Mouse (Mus musculus) heart, adult 2 months (tissue): Measurements from ENCODE around the gene D13Ertd608e. TPM values are rescaled to one million over a fixed set of nuclear protein-coding genes. Genes with fewer than 3 reads are reported as not detected.
"Not testable (repeated sequence)": the region's sequence is repeated elsewhere in the genome, so short reads cannot be mapped to it uniquely, and the experiment has no call there.

Experiments used
- DNase-seq, 2 experiments: peaks; one replicate each; pipeline ENCODE4 v3.0.0; 2021
- H3K27ac ChIP-seq: fragments of 200-600 bp; 2 replicates; pipeline ENCODE4 v1.8.1; 2022
- H3K27me3 ChIP-seq: fragments of 200-500 bp; 2 replicates; pipeline ENCODE4 v1.6.1; 2012; ENCODE audit warnings: mild to moderate bottlenecking, low read length, inconsistent platforms, mixed read lengths; ENCODE audit not compliant: control insufficient read depth, insufficient read depth
- H3K36me3 ChIP-seq: fragments of 200-500 bp; 2 replicates; pipeline ENCODE4 v1.6.1; 2012; ENCODE audit warnings: low read length, inconsistent platforms; ENCODE audit not compliant: control insufficient read depth, insufficient read depth
- H3K4me1 ChIP-seq: fragments of 200-500 bp; 2 replicates; pipeline ENCODE4 v1.6.1; 2011; ENCODE audit warnings: low read length; ENCODE audit not compliant: control insufficient read depth, insufficient read depth
- H3K4me3 ChIP-seq: fragments of 200-600 bp; 2 replicates; pipeline ENCODE4 v1.8.1; 2022
- H3K79me2 ChIP-seq: fragments of 200-500 bp; replicated peaks from 2 replicates; pipeline ENCODE4 v1.6.1; 2012; ENCODE audit warnings: mild to moderate bottlenecking, inconsistent platforms, low read length, moderate library complexity, mixed read lengths; ENCODE audit not compliant: control insufficient read depth, insufficient read depth
- H3K9ac ChIP-seq: fragments of 200-500 bp; 2 replicates; pipeline ENCODE4 v1.6.1; 2012; ENCODE audit warnings: low read depth, mild to moderate bottlenecking, control low read depth, inconsistent platforms, low read length, mixed read lengths
- CTCF ChIP-seq: fragments of 200-600 bp; IDR thresholded peaks from 2 replicates; pipeline ENCODE4 v1.8.1; 2022; ENCODE audit warnings: antibody characterized with exemption, mild to moderate bottlenecking, moderate library complexity
- WGBS: fragments of 180-500 bp; shearing (Covaris S2); methylation state at CpG from one replicate; pipeline ENCODE4 v1.1.7; 2018; 5-methylcytosine and 5-hydroxymethylcytosine counted together
- intact Hi-C: fragments of 180-260 bp; cut with DNase I; formaldehyde crosslinking; loops from one replicate; pipeline ENCODE4 v1.15.1; 2025
- polyA plus RNA-seq: library from polyadenylated mRNA; depleted of rRNA; stranded (reverse); fragments of >200 nt; gene quantifications from 2 replicates; pipeline ENCODE4 v1.2.3, GENCODE M21; 2012; rRNA removed
- total RNA-seq, 2 experiments: library from RNA; stranded (reverse); gene quantifications; 2 replicates each; pipeline ENCODE4 v1.2.3; 2021

Gene D13Ertd608e
- total and polyA plus RNA-seq, 3 experiments = not detected

- peak; percentile 56 for TF ChIP-seq CTCF
- H3K36me3 ChIP-seq, intact Hi-C loops, H3K27ac ChIP-seq, H3K4me1 ChIP-seq, H3K9ac ChIP-seq, H3K27me3 ChIP-seq, H3K79me2 ChIP-seq: not testable (repeated sequence)
- WGBS = 9% methylated on average over 23 of the region's 23 CpGs
- DNase-seq = peak; percentile 32 to 42
- H3K4me3 ChIP-seq = peak overlapping the region; percentile 16; the same call in 1 of the 2 replicates
Observed at GRCm38 (mm10) chr13:119836324-119836811, 562 bp downstream of the D13Ertd608e start.

GRCm38 (mm10) chr13:119837719-119838337 is 2.0 kb downstream of the D13Ertd608e start:
- H3K36me3 ChIP-seq, H3K79me2 ChIP-seq, H3K9ac ChIP-seq, H3K4me3 ChIP-seq, H3K27me3 ChIP-seq, H3K4me1 ChIP-seq, H3K27ac ChIP-seq, intact Hi-C loops: not testable (repeated sequence)
- TF ChIP-seq CTCF = peak; percentile 36
- WGBS = 7% methylated on average over 14 of the region's 23 CpGs
- DNase-seq = peak; percentile 9 to 27

GRCm38 (mm10) chr13:119839982-119840381 is 4.2 kb downstream of the D13Ertd608e start:
- H3K27ac ChIP-seq, H3K4me1 ChIP-seq, intact Hi-C loops, H3K9ac ChIP-seq, H3K79me2 ChIP-seq, DNase-seq, H3K27me3 ChIP-seq, H3K4me3 ChIP-seq, H3K36me3 ChIP-seq: not testable (repeated sequence)
- WGBS = 24% methylated on average over 6 of the region's 6 CpGs

- no CpG with 5 or more reads among the region's 6 CpGs for WGBS
Observed at GRCm38 (mm10) chr13:119862399-119862798, 26.6 kb downstream of the D13Ertd608e start.

GRCm38 (mm10) chr13:119864395-119864999 is 28.7 kb downstream of the D13Ertd608e start:
- H3K4me1 ChIP-seq, H3K36me3 ChIP-seq, H3K27me3 ChIP-seq, H3K9ac ChIP-seq, DNase-seq, H3K27ac ChIP-seq, intact Hi-C loops, H3K4me3 ChIP-seq, H3K79me2 ChIP-seq: not testable (repeated sequence)
- 52% methylated on average over 6 of the region's 7 CpGs for WGBS

More at GRCm38 (mm10) chr13:119862399-119862798, 26.6 kb downstream of the D13Ertd608e start:
- H3K27me3 ChIP-seq, H3K27ac ChIP-seq, intact Hi-C loops, H3K4me3 ChIP-seq, H3K79me2 ChIP-seq, DNase-seq, H3K4me1 ChIP-seq, H3K9ac ChIP-seq, H3K36me3 ChIP-seq: not testable (repeated sequence)

- DNase-seq, H3K4me1 ChIP-seq, H3K36me3 ChIP-seq, H3K27ac ChIP-seq, H3K4me3 ChIP-seq, H3K27me3 ChIP-seq, intact Hi-C loops, H3K79me2 ChIP-seq, H3K9ac ChIP-seq: not testable (repeated sequence)
- WGBS = 29% methylated on average over 4 of the region's 4 CpGs
Observed at GRCm38 (mm10) chr13:119886896-119887295, 51.1 kb downstream of the D13Ertd608e start.

GRCm38 (mm10) chr13:119894685-119895084 is 58.9 kb downstream of the D13Ertd608e start, which contains the start of gene Tcstv1:
Gene Tcstv1 (minus strand): TSS chr13:119894785.
- WGBS = 66% methylated on average over 3 of the region's 3 CpGs
- DNase-seq, intact Hi-C loops, H3K27me3 ChIP-seq, H3K36me3 ChIP-seq, H3K79me2 ChIP-seq, H3K4me3 ChIP-seq, H3K9ac ChIP-seq, H3K4me1 ChIP-seq, H3K27ac ChIP-seq: not testable (repeated sequence)

Other genes with a start within 250 kb of the D13Ertd608e start
- gene Ccl28, start 212.2 kb upstream of the D13Ertd608e start, total RNA-seq = not detected
- gene Ccl28, start 212.2 kb upstream of the D13Ertd608e start, polyA plus RNA-seq = 0.06 TPM in 1 of 2 replicates, not detected in the other
- gene Hmgcs1, start 145.6 kb upstream of the D13Ertd608e start, total RNA-seq = 10 to 100 TPM; 34.9 to 35.4 TPM
- 16.7 and 29.0 TPM in 2 replicates for gene Hmgcs1, start 145.6 kb upstream of the D13Ertd608e start, polyA plus RNA-seq
- 1 to 10 TPM; 1.2 to 1.8 TPM for gene Nim1k, start 80.1 kb upstream of the D13Ertd608e start, total RNA-seq
- gene Nim1k, start 80.1 kb upstream of the D13Ertd608e start, polyA plus RNA-seq = 0.64 and 1.2 TPM in 2 replicates
- gene Zfp131, start 45.1 kb upstream of the D13Ertd608e start, total RNA-seq = 10 to 100 TPM; 18.4 to 18.7 TPM
- 5.0 and 7.3 TPM in 2 replicates for gene Zfp131, start 45.1 kb upstream of the D13Ertd608e start, polyA plus RNA-seq
- not detected for gene AF067063, start 5.8 kb upstream of the D13Ertd608e start, total RNA-seq
- not detected in 2 replicates for gene AF067063, start 5.8 kb upstream of the D13Ertd608e start, polyA plus RNA-seq
- not detected for gene Tcstv1, start 58.8 kb downstream of the D13Ertd608e start, total RNA-seq
- not detected in 2 replicates for gene Tcstv1, start 58.8 kb downstream of the D13Ertd608e start, polyA plus RNA-seq
- not detected for gene Gm21761, start 93.3 kb downstream of the D13Ertd608e start, total RNA-seq
- gene Gm21761, start 93.3 kb downstream of the D13Ertd608e start, polyA plus RNA-seq = not detected in 2 replicates
- gene B020031M17Rik, start 114.8 kb downstream of the D13Ertd608e start, total RNA-seq = not detected
- not detected in 2 replicates for gene B020031M17Rik, start 114.8 kb downstream of the D13Ertd608e start, polyA plus RNA-seq
- not detected for gene Gm36079, start 191.0 kb downstream of the D13Ertd608e start, total RNA-seq
- not detected in 2 replicates for gene Gm36079, start 191.0 kb downstream of the D13Ertd608e start, polyA plus RNA-seq
- gene Gm21188, start 216.2 kb downstream of the D13Ertd608e start, total RNA-seq = under 1 TPM in 1 of 2 experiments, not detected in 1; 0.23 TPM
- gene Gm21188, start 216.2 kb downstream of the D13Ertd608e start, polyA plus RNA-seq = 0.29 and 0.67 TPM in 2 replicates